Mouse (Mus musculus) cortical plate, adult 2 months (tissue): ENCODE results near the gene Ruvbl2.

Experiments used
- CTCF ChIP-seq: fragments of 200-500 bp; IDR thresholded peaks from 2 replicates; pipeline ENCODE4 v1.5.1; 2011; ENCODE audit warnings: mild to moderate bottlenecking, control low read depth, low read length; ENCODE audit not compliant: insufficient read depth; ENCODE audit errors: extremely low read depth
- POLR2A ChIP-seq: fragments of 200-500 bp; IDR thresholded peaks from 2 replicates; pipeline ENCODE4 v1.6.1; 2011; ENCODE audit warnings: mild to moderate bottlenecking, low read length, control low read depth; ENCODE audit not compliant: insufficient read depth; ENCODE audit errors: extremely low read depth

DNA sequence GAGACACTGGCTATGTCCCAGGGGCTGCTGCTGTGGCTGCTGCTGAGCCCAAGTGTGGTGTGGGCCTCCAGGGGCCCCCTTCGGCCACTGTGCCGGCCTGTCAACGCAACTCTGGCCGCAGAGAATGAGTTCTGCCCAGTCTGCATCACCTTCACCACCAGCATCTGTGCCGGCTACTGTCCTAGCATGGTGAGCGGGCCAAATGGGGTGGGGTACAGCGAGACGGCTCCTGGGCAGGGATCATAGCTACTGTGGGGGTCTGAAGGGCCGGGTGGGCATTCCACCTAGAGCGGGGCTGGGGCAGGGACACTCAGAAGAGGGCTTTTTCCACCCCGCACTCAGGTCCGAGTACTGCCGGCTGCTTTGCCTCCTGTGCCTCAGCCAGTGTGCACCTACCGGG is 16.7 kb downstream of the Ruvbl2 start:
- TF ChIP-seq CTCF (no peak), POLR2A (no peak)
